Mouse (Mus musculus) retina, embryonic 14.5 days (tissue): ENCODE data around the gene Dazap1.
A peak's percentile ranks its signal among the peaks of the same experiment; 100 is the strongest.

Experiments
- DNase-seq: peaks from one replicate; pipeline ENCODE4 v3.0.0-alpha.2; 2015; ENCODE audit warnings: low spot score

Gene Dazap1

DNA sequence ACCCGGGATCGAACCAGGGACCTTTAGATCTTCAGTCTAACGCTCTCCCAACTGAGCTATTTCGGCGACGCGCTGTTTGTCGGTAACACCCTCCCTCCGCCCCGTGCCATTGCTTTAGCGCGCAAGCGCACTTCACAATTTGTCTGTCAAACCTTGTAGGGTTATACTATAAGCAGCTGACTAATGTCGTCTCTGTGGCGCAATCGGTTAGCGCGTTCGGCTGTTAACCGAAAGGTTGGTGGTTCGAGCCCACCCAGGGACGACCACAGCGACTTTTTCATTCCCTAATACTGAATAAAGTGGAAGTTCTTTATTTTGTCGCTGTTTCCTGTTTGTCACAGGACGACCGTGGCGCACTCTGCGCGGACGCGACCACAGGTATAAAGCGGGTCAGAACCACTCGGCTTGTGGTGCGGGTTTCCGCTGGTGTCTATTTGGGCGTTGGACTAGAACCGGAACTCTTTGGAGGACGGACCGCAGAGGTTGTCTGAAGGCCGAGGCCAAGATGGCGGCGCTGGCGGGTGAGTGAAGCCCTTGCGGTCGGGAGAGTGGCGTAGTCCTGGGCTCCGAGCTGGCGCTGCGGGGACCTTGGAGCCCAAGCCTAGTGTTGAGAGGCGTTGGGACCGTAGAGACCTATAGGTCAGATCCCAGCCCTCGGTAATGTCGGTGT is 12.2 kb upstream of the Dazap1 start, which contains the start of gene Ndufs7:
Ndufs7 (plus strand) TSS at position 151 of the 670 bp plus-strand sequence.
- DNase-seq = peak; percentile 98

DNA sequence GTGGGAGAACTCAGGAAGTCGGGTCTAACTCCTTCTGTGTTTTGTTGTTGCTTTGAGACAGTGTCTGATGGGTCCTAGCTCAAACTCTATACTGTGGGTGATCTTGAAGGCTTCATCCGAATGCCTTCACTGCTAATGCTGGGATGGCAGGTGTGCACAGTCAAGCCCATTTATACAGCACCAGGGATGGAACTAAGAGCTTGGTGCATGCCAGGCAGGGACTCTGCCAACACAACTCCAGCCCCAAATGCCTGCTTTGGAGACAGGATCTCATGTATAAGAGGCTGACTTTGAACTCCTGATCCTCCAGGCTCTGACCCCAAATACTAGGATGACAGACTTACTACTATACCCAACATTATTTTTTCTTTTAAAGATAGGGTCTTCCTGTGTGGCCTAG is 11.2 kb upstream of the Dazap1 start:
- no peak for DNase-seq

DNA sequence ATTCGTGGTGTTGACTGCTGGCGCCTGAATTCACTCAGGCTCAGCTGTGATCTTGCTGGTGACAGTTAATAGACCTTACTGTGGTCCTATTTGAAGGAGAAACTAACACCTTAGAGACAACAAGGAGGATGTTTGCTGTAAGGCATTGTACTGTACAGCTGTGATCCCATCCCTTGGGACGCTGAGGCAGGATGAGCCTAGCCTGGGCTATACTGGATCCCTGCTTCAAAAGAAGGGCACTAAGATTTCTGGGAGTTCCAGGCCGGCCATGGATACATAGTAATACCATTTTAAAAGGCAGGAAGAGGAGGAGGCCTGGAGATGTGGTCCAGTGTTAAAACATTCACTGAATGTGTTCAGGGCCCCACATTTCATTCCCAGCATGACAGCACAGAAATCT is 10.7 kb upstream of the Dazap1 start:
- DNase-seq = no peak

DNA sequence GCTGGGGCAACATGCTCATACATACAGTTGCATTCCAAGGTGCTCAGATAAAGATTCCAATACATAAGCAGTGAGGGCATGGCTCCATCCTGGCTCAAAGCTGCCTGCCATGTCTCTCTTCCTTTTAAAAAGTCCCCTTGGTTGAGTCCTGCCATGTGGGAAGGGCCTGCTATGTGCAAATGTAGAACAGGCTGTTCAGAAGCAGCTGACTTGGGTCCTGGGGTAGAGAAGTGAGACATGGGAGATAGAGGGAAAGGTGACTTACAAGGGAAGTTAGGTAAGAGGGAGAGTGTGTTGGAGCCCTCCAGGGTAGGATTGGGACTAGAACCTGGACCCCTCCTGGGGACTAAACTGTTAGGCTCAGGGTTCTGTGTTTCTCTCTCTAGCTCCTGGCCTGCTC is 9.3 kb upstream of the Dazap1 start:
- DNase-seq = no peak

DNA sequence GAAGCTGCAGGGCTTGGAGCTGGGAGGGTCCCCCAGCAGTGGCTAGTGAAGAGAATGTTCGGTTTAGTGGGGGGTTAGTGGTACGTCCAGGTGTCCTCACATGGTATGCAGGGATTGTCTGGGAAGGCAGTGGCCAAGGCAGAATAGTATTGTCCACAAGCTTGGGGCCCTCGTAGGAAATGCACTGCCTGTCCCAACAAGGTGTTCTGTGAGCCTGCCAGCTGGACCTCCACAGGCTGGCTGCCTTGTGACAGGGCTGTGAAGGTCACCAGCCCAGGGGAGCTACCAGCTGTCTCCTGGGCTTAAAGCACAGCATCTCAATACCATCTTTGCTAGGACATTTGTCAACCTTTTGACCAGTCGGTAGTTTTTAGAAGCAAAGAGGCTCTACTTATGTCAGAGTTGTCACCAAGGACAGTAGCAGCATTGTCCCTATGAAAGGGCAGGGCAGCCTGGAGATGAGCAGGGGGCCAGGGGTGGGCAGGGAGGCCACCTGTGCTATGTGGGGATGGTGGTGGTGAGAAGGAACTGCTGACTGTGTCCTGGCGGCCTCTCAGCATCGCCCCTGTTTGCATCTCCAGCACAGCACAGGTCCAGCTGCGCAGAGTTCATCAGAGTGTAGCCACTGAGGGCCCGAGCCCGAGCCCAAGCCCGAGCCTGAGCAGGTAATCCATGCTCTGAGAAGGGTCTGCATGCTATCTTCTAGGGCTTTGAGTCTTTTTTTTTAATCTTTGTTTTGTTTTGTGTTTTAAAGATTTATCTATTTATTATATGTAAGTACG is 8.6 kb upstream of the Dazap1 start:
- DNase-seq = no peak

DNA sequence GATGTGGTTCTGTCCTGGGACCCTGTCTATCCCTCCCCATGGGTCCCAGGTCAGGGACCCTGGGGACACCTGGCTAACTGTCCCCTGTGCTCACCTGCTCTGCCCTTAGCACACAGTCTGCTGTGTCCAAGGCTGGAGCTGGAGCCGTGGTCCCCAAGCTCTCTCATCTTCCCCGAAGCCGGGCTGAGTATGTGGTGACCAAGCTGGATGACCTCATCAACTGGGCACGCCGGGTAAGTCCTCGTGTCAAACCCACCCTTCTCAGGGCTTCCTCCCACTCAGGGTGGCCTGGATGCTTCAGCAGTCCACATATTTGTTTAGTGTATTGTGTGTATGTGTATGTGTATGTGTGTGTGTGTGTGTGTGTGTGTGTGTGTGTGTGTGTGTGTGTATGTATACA is 7.7 kb upstream of the Dazap1 start:
- DNase-seq = no peak

DNA sequence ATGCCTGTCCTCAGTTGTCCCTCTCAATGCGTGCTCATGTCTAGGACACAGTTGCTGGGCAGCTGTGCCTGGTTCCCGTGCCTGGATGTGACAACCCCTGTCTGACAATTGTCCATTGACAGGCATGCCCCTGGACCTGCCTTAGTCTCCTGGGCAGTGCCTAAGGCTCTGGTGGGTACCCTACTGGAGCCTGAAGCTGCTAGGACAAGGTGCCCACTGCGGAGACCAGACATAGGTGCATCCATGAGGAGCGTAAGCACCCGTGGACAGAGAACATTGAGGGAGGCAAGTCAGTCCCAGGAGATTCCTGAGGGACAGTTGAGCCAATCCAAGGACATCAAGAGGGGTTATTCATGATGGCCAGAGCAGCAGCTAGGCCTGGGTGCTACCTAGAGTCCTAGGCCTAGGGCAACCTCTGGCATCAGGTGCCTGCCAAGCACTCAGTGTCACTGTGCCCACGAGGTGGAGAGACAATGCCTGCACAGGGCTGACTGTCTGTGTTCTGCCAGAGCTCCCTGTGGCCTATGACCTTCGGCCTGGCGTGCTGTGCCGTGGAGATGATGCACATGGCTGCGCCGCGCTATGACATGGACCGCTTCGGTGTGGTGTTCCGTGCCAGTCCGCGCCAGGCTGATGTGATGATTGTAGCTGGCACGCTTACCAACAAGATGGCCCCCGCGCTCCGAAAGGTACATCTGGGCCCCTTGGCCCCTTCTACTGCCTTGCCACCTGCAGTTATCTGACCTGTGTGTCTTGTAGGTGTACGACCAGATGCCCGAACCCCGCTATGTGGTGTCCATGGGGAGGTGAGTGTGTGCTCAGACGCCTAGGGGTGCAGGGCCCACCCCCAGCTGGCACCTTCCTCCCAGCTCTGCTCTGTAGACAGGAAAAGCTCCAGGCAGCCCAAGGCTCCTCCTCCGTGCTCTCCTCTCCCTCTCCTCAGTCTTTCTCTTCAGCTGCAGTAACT is 6.7 kb upstream of the Dazap1 start:
- DNase-seq = no peak

DNA sequence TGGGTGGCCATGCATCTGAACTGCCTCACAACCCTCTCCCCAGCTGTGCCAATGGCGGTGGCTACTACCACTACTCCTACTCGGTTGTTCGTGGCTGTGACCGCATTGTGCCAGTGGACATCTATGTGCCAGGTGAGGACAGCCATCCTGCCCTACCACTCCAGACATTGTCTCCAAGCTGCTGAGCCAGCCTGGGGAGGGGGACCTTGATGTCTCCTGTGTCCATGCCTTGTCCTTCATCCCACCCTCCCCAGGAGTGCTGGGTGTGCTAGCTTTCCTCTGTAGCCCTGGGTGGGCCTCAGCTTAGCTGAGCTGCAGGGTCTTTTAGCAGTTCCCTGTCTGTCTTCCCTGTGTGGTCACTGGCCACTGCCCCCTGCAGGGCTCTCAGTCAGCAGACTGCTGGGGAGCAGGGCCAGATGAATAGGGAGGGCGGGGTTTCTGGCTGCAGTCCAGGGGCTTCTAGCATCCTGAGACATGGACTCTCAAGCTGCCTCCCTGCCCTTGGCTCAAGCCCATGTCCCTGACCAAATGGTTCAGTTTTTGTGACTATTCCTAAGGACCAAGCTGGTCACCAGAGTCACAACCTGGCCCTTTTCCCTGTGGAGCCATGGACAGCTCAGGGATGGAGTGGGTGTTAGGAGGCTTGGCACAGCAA is 5.3 kb upstream of the Dazap1 start:
- DNase-seq = no peak

DNA sequence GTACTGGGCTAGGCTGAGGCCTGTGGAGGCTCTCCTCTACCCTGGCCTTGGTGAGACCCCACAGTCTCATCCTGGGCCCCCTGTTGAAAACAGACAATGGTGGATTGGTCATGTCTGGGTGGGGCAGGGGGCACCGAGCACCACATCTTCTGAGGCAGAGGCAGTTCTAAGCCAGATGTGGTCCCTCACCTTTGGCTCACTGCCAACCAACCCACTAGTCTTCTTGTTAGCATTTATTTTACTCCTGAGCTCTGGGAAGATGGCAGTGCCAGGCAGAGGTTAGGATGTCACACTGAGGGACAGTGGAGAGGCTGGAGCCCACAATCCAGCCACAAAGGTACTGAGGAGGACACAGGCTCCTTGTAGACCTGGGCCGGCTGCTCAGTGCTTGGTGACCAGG is 3.4 kb upstream of the Dazap1 start:
- no peak for DNase-seq

DNA sequence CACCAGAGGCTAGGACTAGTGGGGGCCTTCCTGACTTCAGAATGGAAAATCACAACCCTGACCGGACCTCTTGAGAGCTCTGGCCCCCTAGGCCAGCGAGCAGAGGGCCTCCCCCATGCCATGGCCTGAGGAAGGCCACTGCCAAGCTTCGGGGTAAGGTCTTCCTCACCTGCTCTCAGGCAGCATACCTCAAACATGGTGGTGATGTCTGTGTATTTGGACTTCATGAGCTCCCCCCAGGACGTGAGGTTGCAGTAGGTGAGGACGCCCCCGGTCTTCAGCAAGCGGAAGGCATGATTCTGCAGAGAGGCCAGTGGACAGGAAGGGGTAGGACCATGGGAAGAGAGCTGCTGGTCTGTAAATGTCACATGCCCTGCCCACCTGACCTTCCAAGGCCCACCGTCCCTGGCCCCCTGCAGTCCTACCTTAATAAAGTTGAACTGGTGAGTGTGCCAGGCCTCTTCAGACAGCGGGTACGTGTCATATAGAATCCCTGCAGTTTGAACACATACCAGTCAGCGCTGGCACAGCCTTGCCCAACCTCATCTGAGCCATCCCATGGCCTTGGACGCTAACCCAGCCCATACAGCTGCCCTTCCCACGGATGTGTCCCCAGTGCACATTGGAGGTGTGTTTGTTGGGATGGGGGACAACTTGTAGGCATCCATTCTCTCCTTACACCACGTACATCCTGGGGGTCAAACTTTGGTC is 2.4 kb upstream of the Dazap1 start:
- DNase-seq = no peak

DNA sequence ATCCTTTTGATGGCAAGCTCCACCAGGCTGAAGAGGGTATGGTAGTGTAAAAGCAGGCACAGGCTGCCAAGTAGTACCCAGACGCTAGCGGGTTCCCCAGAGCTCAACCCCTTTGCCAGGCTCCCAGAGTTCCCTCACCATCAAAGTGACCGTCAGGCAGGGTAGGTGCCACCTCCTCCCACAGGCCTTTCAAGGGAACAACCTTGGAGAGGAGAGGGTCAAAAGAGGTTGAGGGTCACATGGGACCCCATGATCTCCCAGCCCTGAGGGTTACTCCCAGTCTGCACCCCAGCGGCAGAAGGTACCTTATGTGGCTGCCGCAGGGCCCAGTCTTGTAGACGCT is 1.9 kb upstream of the Dazap1 start:
- DNase-seq = no peak

DNA sequence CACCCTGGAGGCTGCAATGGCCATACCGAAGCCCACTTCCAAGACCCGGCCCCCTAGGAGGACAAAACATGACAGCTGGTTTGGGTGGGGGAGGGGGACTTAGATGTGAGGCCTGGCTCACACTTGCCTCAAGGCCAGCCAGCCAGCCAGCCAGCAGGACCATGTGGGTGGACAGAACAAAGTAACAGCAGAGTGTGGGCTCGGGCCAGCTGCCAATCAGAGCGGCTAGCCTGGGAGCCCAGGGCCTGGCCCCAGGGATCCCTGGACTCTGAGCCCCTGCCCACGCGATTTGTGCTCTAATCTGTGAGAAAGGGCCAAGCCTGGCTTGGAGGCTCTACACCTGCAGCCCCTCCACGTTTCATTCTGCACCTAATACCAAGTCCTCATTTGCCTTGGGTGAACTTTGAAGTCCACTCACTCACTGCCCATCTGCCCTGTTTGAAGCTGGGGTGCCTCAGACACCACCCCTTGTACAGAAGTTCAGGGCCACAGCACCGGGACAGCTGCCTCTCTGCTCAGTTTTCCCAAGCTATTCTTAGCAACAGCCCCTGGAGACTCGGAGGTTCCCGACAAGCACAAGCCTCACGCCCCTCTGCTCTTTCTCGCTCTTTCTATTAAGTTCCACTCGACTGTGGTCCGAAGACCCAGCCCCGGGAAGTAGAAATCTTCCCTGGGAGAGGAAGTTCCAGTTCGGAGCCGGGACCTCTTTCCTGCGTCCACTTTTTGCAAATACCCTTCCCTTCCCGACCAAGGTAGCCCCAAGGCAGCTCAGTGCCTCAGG is 1.2 kb upstream of the Dazap1 start:
- peak; percentile 68 for DNase-seq

DNA sequence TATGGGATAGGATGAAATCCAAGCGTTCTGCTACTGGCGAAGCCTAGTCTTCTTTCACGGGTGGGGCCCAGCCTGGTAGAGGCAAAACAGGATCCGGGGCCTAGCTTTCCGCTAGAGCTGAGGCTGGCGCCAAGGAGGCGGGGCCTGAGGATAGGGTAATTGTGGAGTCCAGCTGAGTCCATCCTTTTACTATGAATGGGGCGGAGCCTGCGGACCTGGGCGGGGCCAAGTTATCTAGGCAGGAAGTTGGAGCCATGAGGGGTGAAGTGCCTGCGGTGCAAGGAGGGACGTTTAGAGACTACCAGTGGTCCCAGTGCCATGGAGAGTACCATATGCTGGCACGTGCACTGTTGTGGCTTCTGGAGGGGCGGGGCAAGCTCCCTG is 291 bp downstream of the Dazap1 start:
- DNase-seq = peak; percentile 97

DNA sequence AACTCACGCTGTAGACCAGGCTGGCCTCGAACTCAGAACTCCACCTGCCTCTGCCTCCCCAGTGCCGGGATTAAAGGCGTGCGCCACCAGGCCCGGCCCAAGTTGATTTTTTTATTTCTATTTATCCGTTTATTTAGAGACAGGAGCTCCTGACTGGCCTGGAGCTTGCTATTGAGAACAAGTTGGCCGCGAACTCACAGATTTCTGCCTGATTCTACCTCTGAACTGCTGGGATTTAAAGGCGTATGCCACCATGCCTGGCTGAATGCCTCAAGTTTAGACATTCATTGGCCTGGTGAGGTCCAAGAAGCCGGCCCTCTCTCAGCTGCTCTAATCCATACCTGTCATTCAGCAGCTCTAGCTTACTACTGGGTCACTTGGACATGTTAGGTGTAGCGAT is 883 bp downstream of the Dazap1 start:
- no peak for DNase-seq

DNA sequence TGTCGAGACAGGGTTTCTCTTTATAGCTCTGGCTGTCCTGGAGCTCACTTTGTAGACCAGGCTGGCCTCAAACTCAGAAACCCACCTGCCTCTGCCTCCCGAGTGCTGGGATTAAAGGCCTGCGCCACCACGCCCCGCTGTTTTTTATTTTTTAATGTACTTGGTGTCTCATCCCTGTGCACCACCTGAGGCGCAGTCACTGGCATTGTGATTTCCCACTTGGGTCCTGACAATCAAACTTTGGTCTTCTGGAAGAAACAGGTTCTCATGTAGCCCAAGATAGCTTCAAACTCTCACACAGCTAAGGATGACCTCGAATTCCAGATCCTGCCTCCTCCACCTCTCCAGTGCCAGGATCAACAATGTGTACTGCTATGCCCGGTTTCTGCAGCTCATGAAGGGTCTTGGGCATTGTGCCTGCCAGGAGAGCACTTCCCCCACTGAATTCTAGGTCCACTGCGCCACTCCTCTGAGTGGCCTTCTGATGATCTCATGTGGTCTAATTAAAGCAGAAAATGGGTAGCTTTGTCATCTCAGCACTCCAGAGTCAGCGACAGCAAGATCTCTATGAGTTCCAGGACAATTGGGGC is 1.6 kb downstream of the Dazap1 start:
- no peak for DNase-seq

DNA sequence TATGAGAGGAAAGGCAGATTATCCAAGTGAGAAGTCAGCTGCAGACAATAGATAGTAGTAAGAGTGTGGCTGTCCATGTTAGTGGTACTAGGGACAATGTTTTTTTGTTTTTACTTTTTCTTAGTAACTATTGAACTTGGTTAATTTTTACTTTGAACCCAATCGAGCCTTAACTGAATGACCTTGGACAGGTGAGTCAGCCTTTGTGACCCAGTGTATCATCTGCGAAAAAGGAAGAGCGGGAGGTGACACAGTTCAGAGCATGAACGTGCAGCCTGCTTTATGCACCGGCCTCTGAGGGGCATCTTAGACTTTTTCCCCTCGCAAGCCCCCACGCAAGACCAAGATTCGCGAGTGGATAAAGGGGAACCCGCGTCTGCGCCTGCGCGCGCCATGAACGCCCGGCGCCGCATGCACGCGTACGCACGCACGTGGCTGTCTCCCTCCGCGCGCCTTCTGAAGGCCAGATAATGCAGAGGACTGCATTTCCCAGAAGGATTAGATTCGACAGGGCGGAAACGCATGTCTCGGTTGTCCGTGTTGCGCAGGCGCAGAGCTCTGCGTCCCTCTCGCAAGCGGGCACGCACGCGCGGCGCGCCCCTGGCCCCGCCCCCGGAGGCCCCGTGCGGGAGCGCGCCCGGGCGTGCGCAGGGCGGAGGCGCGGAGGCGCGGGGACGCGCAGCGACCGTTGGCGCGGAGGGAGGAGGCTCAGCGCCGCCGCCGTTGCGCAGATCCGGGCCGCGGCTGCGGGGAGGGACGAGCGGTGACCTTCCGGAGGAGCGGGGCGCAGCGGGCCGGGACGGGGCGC is 3.3 kb downstream of the Dazap1 start:
- peak; percentile 99 for DNase-seq

DNA sequence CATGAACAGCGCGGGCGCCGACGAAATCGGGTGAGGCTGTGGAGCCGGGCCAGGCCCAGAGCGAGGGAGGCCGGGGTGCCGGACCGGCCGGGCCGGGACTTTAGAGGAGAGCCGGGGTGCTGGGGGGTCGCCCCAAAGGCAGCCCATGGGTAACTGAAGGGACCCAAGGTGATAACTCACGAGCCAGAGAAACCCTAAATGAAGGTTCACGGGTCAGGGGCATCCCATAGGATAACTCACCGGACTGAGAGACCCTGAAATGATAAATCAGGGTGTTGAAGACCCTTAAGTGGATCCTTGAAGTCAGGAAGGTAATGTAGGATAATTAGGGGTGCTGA is 3.8 kb downstream of the Dazap1 start:
- no peak for DNase-seq

DNA sequence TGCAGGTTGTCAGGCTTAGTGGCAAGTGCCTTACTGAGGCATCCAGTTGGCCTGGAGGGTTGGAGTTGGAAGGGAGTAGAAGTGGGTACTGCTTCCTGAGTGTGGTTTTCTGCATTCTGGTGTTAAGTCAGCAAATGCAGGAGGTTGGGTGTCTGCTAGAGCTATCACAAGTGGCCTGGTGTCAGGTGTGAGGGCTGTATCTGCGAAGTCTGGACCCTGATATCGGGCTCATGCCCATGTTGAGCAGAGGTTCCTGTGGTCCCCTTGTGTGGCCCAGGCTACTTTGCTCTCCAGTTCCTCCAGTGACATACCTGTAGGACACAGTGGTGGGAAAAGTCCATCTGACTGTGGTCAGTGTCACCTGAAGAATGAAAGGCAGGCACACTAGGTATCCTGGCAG is 8.8 kb downstream of the Dazap1 start:
- no peak for DNase-seq

DNA sequence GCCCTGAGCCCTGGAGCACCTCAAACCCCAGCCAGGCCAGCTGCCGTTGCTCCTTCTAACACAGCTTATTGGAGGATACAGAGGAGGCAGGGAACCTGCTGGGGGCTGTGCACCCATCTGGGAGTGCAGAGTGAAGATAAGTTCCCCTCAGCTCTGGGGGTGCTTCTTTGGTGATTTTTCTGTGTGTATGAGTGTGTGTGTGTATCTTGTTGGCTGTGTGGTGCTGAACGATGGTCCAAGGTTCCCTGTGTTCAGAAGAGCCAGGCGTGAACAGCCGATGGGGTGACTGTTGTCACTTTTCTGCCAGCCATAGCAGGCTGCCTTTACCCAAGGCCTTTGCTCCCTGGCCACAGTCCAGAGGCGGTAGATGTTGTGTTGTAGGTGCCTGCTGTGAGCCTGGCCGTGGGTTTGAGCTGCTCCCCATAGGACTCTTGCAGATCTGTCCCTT is 9.5 kb downstream of the Dazap1 start:
- no peak for DNase-seq
